Mouse (Mus musculus) G1E (cell line): ENCODE data around the gene Olfr1302.

Source experiments
- CTCF ChIP-seq: IDR thresholded peaks from 2 replicates; pipeline ENCODE4 v1.5.1; 2012; ENCODE audit warnings: low read depth, low read length, inconsistent platforms, mixed read lengths
- TAL1 ChIP-seq: conservative IDR thresholded peaks from 2 replicates; pipeline ENCODE4 v1.6.1; 2012; ENCODE audit warnings: low read depth, low read length, inconsistent platforms, mixed read lengths

GRCm38 (mm10) chr2:111750706-111751105, 26.5 kb upstream of the Olfr1302 start, which contains the start of gene Olfr1301:
- TF ChIP-seq CTCF (no peak), TAL1 (no peak)
